Mouse (Mus musculus) heart, embryonic 11.5 days (tissue): ENCODE measurements around the gene Ppl. TPM values are rescaled to one million over a fixed set of nuclear protein-coding genes. Genes with fewer than 3 reads are reported as not detected.

Experiments
- ATAC-seq: fragments of 200-750 bp; cut with Nextera tagmentation; replicated peaks from 2 replicates; pipeline ENCODE4 v1.8.0; 2017; ENCODE audit warnings: moderate library complexity; ENCODE audit not compliant: insufficient number of reproducible peaks, low FRiP score, low TSS enrichment
- H3K27ac ChIP-seq: fragments of 300-500 bp; sonication (generic); 2 replicates; pipeline ENCODE4 v1.5.1; 2014; ENCODE audit warnings: mild to moderate bottlenecking, low read depth, low read length
- H3K27me3 ChIP-seq: fragments of 300-500 bp; sonication (generic); 2 replicates; pipeline ENCODE4 v1.6.1; 2014; ENCODE audit warnings: mild to moderate bottlenecking, low read length, mixed read lengths; ENCODE audit not compliant: control insufficient read depth, insufficient read depth
- H3K36me3 ChIP-seq: fragments of 300-500 bp; sonication (generic); 2 replicates; pipeline ENCODE4 v1.6.1; 2014; ENCODE audit warnings: mild to moderate bottlenecking, low read length, moderate library complexity, mixed read lengths; ENCODE audit not compliant: control insufficient read depth, insufficient read depth
- H3K4me1 ChIP-seq: fragments of 300-500 bp; sonication (generic); 2 replicates; pipeline ENCODE4 v1.6.1; 2014; ENCODE audit warnings: low read length; ENCODE audit not compliant: control insufficient read depth, insufficient read depth
- H3K4me2 ChIP-seq: fragments of 300-500 bp; sonication (generic); 2 replicates; pipeline ENCODE4 v1.6.1; 2014; ENCODE audit warnings: mild to moderate bottlenecking, moderate library complexity
- H3K4me3 ChIP-seq: fragments of 300-500 bp; sonication (generic); 2 replicates; pipeline ENCODE4 v1.5.1; 2014; ENCODE audit warnings: low read depth, low read length
- H3K9ac ChIP-seq: fragments of 300-500 bp; sonication (generic); 2 replicates; pipeline ENCODE4 v1.6.1; 2014; ENCODE audit warnings: mild to moderate bottlenecking, low read depth, low read length, moderate library complexity
- H3K9me3 ChIP-seq: fragments of 300-500 bp; sonication (generic); replicated peaks from 2 replicates; pipeline ENCODE4 v1.6.1; 2016; ENCODE audit warnings: low read length; ENCODE audit not compliant: control insufficient read depth
- WGBS: fragments of 180-500 bp; shearing (Covaris S2); extraction: QIAGEN DNeasy Blood & Tissue Kit; methylation state at CpG from one replicate; pipeline ENCODE4 v1.1.7; 2014; ENCODE audit not compliant: insufficient replicate concordance; 5-methylcytosine and 5-hydroxymethylcytosine counted together
- polyA plus RNA-seq: library from polyadenylated mRNA; unstranded; fragments of >200 nt; fragmentation: Nextera tagmentation; extraction: Ambion mirVana; gene quantifications from 2 replicates; pipeline ENCODE4 v1.2.1, GENCODE M21; 2014

The Ppl gene
- polyA plus RNA-seq, 1 experiment from 2014 or later = 1.3 TPM

- no peak for ATAC-seq
- Histone ChIP-seq H3K4me3 (no peak overlapping the region), H3K9ac (no peak overlapping the region), H3K9me3 (no peaks in the 10 kb centered on the region), H3K27ac (no peak overlapping the region), H3K27me3 (peaks cover 41% of the 10 kb centered on the region), H3K36me3 (no peaks in the 10 kb centered on the region), H3K4me1 (peaks cover 21% of the 10 kb centered on the region), H3K4me2 (no peak overlapping the region)
- WGBS = 47% methylated on average over 8 of the region's 8 CpGs
These were observed 3.5 kb upstream of the Ppl start for GRCm38 (mm10) chr16:5135551-5136261.

GRCm38 (mm10) chr16:5134623-5135330, 2.6 kb upstream of the Ppl start:
- Histone ChIP-seq H3K9me3 (no peaks in the 10 kb centered on the region), H3K4me2 (no peak overlapping the region), H3K36me3 (no peaks in the 10 kb centered on the region), H3K9ac (no peak overlapping the region), H3K4me3 (no peak overlapping the region), H3K27ac (no peak overlapping the region), H3K4me1 (peaks cover 21% of the 10 kb centered on the region), H3K27me3 (peaks cover 47% of the 10 kb centered on the region)
- 60% methylated on average over 14 of the region's 14 CpGs for WGBS
- ATAC-seq = peak; percentile 41; the same call in 1 of the 2 replicates

DNA sequence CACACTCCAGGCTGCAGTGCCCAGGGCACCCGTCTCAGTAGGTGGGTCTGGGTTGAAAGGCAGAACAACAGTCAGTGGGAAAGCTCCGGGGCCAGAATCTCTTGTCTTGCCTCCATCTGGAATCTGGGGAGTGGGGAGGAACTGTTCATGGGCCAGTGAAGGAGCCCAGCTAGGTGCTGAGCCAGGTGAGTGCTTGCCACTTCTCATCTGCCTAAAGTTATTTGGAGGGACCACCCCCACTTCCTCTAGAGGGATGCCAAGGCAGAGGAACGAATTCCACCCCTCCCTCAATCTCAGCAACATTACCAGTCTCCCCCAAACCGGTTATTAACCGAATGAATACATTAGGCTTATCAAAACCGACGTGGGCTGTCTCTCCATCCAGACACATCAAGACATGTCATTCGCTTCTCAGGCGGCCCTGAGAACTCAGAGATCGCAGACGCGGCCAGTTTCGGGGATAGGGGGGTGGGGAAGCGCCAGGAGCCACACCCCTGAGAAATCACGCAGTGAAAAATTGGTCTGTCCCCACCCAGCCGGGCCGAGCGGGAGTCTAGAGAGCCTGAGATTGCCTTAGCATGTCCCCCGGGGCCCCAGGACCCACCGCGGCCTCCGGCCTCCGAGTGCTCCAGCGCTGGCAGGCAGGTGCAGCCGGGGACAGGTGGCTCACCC, 834 bp downstream of the Ppl start:
- Histone ChIP-seq H3K27me3 (peaks cover 69% of the 10 kb centered on the region), H3K4me1 (peaks cover 18% of the 10 kb centered on the region), H3K36me3 (no peaks in the 10 kb centered on the region), H3K4me2 (peak overlapping the region; percentile 73), H3K4me3 (peak overlapping the region; percentile 50), H3K9ac (no peak overlapping the region), H3K27ac (no peak overlapping the region), H3K9me3 (no peaks in the 10 kb centered on the region)
- 5% methylated on average over 25 of the region's 25 CpGs for WGBS
- ATAC-seq = no peak

DNA sequence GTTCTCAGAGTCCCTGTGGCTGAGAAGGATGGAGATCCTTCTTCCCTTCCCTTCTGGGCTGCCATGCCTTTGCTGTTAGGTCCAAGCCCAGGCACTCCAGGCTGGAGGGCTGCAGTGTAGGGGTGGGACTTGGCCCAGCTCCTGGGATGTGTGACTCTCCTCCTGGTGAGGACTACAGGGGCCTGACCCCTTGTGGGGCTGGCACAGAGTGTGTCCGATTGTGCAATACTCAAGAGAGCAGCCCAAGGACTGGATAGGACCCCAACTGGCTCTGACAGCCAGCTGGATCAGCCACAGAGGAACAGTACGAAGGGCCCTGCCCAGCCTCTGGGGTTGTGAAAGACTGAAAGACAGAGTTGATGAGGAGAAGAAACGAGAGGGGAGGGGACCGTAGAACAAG, 1.5 kb downstream of the Ppl start:
- WGBS = 28% methylated on average over 4 of the region's 4 CpGs
- no peaks in the 10 kb centered on the region for H3K9me3 ChIP-seq
- H3K36me3 ChIP-seq = no peaks in the 10 kb centered on the region
- H3K27me3 ChIP-seq = peaks cover 74% of the 10 kb centered on the region
- H3K27ac ChIP-seq = no peak overlapping the region
- peaks cover 14% of the 10 kb centered on the region for H3K4me1 ChIP-seq
- ATAC-seq = no peak
- no peak overlapping the region for H3K4me2 ChIP-seq
- H3K4me3 ChIP-seq = no peak overlapping the region
- H3K9ac ChIP-seq = no peak overlapping the region

- Histone ChIP-seq H3K27ac (no peak overlapping the region), H3K9ac (no peak overlapping the region), H3K4me1 (peaks cover 12% of the 10 kb centered on the region), H3K36me3 (no peaks in the 10 kb centered on the region), H3K27me3 (peaks cover 72% of the 10 kb centered on the region), H3K4me3 (no peak overlapping the region), H3K9me3 (no peaks in the 10 kb centered on the region), H3K4me2 (no peak overlapping the region)
- 46% methylated on average over 2 of the region's 2 CpGs for WGBS
- no peak for ATAC-seq
These were observed 2.0 kb downstream of the Ppl start for GRCm38 (mm10) chr16:5130196-5130595.

DNA sequence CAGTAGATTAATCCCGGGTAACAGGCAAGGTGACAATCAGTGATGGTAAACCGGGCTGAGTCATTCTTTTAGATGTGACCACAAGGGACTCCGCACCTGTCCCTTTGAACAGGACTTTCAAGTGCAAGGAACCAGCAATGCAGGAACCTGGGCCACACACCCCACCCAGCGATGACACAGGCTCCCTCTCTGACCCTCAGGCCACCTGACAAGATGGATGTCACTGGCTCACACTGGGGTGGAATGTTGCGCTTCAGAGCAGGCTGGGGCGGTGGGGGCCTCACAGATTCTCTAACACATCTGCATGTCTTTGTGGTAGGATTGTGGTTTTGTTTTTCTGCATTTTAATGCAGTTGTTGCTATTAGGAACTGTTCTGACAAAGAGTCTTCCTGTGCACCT, 8.7 kb downstream of the Ppl start:
- H3K4me1 ChIP-seq = no peaks in the 10 kb centered on the region
- no peak overlapping the region for H3K4me3 ChIP-seq
- H3K36me3 ChIP-seq = no peaks in the 10 kb centered on the region
- WGBS = 59% methylated on average over 6 of the region's 6 CpGs
- no peak for ATAC-seq
- H3K4me2 ChIP-seq = no peak overlapping the region
- no peaks in the 10 kb centered on the region for H3K9me3 ChIP-seq
- no peak overlapping the region for H3K27ac ChIP-seq
- H3K9ac ChIP-seq = no peak overlapping the region
- peaks cover 44% of the 10 kb centered on the region for H3K27me3 ChIP-seq

- Histone ChIP-seq H3K4me2 (no peak overlapping the region), H3K27ac (no peak overlapping the region), H3K9ac (no peak overlapping the region), H3K36me3 (no peaks in the 10 kb centered on the region), H3K27me3 (peaks cover 27% of the 10 kb centered on the region), H3K4me1 (0 out of 2 replicates have a peak, but pooled peaks cover 3% of the 10 kb centered on the region), H3K4me3 (no peak overlapping the region), H3K9me3 (no peaks in the 10 kb centered on the region)
- WGBS = 67% methylated on average over 4 of the region's 4 CpGs
- ATAC-seq = no peak
These were observed 12.4 kb downstream of the Ppl start for GRCm38 (mm10) chr16:5119845-5120244.

DNA sequence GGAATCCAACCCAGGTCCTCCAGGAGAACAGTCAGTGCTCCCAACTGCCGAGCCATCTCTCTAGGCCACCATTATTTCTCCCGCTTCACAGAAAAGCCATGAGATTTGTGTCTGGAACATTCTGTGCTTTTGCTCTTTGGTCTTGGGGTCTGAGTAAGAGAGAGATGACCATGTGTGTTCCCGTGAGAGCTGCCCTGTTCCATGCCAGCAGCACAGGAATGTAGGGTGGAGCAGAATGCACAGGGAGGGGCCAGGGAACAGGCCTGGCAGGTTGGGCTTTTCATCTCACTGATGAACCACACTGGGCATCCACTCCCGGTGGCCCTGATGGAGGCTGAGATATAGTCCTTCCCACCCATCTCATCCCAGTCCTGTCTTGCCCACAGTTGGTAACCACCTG, 12.8 kb downstream of the Ppl start:
- H3K9me3 ChIP-seq = no peaks in the 10 kb centered on the region
- no peak overlapping the region for H3K4me3 ChIP-seq
- H3K36me3 ChIP-seq = no peaks in the 10 kb centered on the region
- H3K27me3 ChIP-seq = peaks cover 27% of the 10 kb centered on the region
- 0 out of 2 replicates have a peak, but pooled peaks cover 3% of the 10 kb centered on the region for H3K4me1 ChIP-seq
- no peak overlapping the region for H3K27ac ChIP-seq
- 78% methylated on average over 4 of the region's 4 CpGs for WGBS
- H3K4me2 ChIP-seq = no peak overlapping the region
- H3K9ac ChIP-seq = no peak overlapping the region
- ATAC-seq = no peak
